Mouse (Mus musculus): Measurements from ENCODE around the gene Calb2. TPM values are rescaled to one million over a fixed set of nuclear protein-coding genes. Genes with fewer than 3 reads are reported as not detected.
A peak's percentile ranks its signal among the peaks of the same experiment; 100 is the strongest.

The Calb2 gene
- polyA plus RNA-seq (2015; fragmentation: Nextera tagmentation; extraction: Ambion mirVana), result 117 and 144 TPM in 2 replicates

DNA sequence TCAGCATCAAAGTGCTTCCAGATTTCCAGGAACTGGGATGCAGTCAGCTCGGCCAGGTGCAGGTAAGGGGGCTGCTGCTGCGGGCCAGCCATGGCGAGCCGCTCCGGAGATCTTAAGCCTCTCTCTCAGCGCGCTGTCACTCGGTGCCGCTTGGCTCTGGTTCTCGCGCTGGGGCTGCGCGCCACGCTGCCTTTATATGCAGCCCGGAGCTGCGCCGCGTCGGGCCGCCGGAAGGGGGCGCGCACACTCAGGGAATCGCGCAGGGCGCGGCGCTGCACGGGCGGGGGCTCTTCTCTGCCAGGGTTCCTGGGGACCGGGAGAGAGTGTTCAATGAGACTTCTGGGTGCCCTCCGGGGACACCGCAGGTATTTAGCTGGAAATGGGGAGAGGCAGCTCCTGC lies at the start of gene Calb2:
Calb2 (minus strand) TSS at position 165 of the 400 bp plus-strand sequence.
- Histone ChIP-seq H3K4me2 (ENCODE audit: low read length) (peak within 1 kb of the TSS; percentile 63), H3K4me3 (ENCODE audit: low read length) (peak within 1 kb of the TSS; percentile 34), H3K36me3 (ENCODE audit: control insufficient read depth, insufficient read depth, low read length) (no peaks in the 10 kb centered on the region), H3K27ac (ENCODE audit: low read depth, low read length) (no peak within 1 kb of the TSS), H3K9ac (ENCODE audit: low read depth, low read length) (peak within 1 kb of the TSS; percentile 56), H3K27me3 (replicated peaks; ENCODE audit: control insufficient read depth, insufficient read depth, low read length) (peaks cover 6% of the 10 kb centered on the region), H3K9me3 (ENCODE audit: control insufficient read depth, low read length) (no peaks in the 10 kb centered on the region), H3K4me1 (ENCODE audit: control insufficient read depth, insufficient read depth, low read depth, low read length) (peaks cover 5% of the 10 kb centered on the region)
- 1% methylated on average over 32 of the region's 33 CpGs for WGBS
- ATAC-seq, result peak; percentile 91

DNA sequence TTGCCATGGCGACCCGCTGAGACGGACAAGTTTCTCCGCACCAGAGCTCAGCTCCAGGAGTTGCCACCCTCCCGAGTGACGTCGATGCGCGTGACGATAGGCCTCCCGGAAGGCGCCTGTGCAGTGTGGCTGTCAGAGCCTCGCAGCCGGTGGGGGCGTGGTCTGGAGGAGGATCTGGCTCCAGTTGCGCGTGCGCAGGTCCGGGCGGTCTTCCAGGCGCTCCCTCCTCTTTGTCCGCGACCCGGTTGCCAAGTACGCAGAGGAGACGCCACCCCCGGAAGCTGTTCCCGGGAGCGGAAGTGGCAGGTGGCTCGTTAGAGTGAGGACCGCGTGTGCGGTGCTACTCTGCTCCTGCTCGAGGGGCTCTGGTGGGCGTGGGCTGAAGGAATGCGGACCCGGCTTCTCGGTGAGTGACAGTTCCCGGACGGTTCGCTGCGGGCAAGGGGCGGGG lies 49.7 kb upstream of the Calb2 start:
- Histone ChIP-seq H3K9ac (ENCODE audit: low read depth, low read length) (peak overlapping the region; percentile 63), H3K27me3 (replicated peaks; ENCODE audit: control insufficient read depth, insufficient read depth, low read length) (no peaks in the 10 kb centered on the region), H3K27ac (ENCODE audit: low read depth, low read length) (peak overlapping the region; percentile 74), H3K4me3 (ENCODE audit: low read length) (peak overlapping the region; percentile 54), H3K4me2 (ENCODE audit: low read length) (peak overlapping the region; percentile 70), H3K9me3 (ENCODE audit: control insufficient read depth, low read length) (no peaks in the 10 kb centered on the region), H3K36me3 (ENCODE audit: control insufficient read depth, insufficient read depth, low read length) (peaks cover 16% of the 10 kb centered on the region), H3K4me1 (ENCODE audit: control insufficient read depth, insufficient read depth, low read depth, low read length) (peaks cover 12% of the 10 kb centered on the region)
- 0% methylated on average over 41 of the region's 43 CpGs for WGBS
- peak; percentile 100 for ATAC-seq

DNA sequence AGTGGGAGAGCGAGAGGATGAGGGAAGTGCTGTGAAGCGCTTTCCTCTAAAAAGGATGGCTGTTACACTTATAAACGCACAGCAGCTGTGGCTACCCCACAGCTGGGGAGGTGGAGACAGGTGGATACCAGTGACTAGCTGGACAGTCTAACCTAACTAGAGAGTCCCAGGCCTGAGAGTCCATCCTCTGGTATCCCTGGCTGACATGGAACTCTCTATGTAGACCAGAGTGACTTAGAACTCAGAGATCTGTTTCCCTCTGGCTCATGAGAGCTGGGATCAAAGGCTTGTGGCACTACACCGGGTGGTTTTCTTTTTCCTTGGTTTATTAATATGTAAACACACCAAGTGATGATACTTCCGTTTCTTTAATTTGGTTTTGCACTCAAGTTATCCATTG lies 49.2 kb upstream of the Calb2 start:
- 34% methylated on average over 5 of the region's 5 CpGs for WGBS
- no peaks in the 10 kb centered on the region for H3K27me3 ChIP-seq (replicated peaks; ENCODE audit: control insufficient read depth, insufficient read depth, low read length)
- H3K4me3 ChIP-seq (ENCODE audit: low read length), result peak overlapping the region; percentile 54
- peaks cover 12% of the 10 kb centered on the region for H3K4me1 ChIP-seq (ENCODE audit: control insufficient read depth, insufficient read depth, low read depth, low read length)
- ATAC-seq, result peak; percentile 56
- H3K4me2 ChIP-seq (ENCODE audit: low read length), result peak overlapping the region; percentile 51
- no peaks in the 10 kb centered on the region for H3K9me3 ChIP-seq (ENCODE audit: control insufficient read depth, low read length)
- H3K27ac ChIP-seq (ENCODE audit: low read depth, low read length), result peak overlapping the region; percentile 74
- H3K9ac ChIP-seq (ENCODE audit: low read depth, low read length), result peak overlapping the region; percentile 28
- peaks cover 11% of the 10 kb centered on the region for H3K36me3 ChIP-seq (ENCODE audit: control insufficient read depth, insufficient read depth, low read length)

GRCm38 (mm10) chr8:110216253-110216652 lies 48.2 kb upstream of the Calb2 start:
- Histone ChIP-seq H3K36me3 (ENCODE audit: control insufficient read depth, insufficient read depth, low read length) (peaks cover 2% of the 10 kb centered on the region), H3K4me2 (ENCODE audit: low read length) (no peak overlapping the region), H3K9me3 (ENCODE audit: control insufficient read depth, low read length) (no peaks in the 10 kb centered on the region), H3K9ac (ENCODE audit: low read depth, low read length) (no peak overlapping the region), H3K27me3 (replicated peaks; ENCODE audit: control insufficient read depth, insufficient read depth, low read length) (no peaks in the 10 kb centered on the region), H3K4me3 (ENCODE audit: low read length) (no peak overlapping the region), H3K4me1 (ENCODE audit: control insufficient read depth, insufficient read depth, low read depth, low read length) (peaks cover 12% of the 10 kb centered on the region), H3K27ac (ENCODE audit: low read depth, low read length) (no peak overlapping the region)
- 84% methylated on average over 5 of the region's 5 CpGs for WGBS
- ATAC-seq, result no peak

- Histone ChIP-seq H3K27ac (ENCODE audit: low read depth, low read length) (no peak within 1 kb of the TSS), H3K4me2 (ENCODE audit: low read length) (no peak within 1 kb of the TSS), H3K4me3 (ENCODE audit: low read length) (no peak within 1 kb of the TSS), H3K4me1 (ENCODE audit: control insufficient read depth, insufficient read depth, low read depth, low read length) (peaks cover 12% of the 10 kb centered on the region), H3K27me3 (replicated peaks; ENCODE audit: control insufficient read depth, insufficient read depth, low read length) (no peaks in the 10 kb centered on the region), H3K9ac (ENCODE audit: low read depth, low read length) (no peak within 1 kb of the TSS), H3K36me3 (ENCODE audit: control insufficient read depth, insufficient read depth, low read length) (no peaks in the 10 kb centered on the region), H3K9me3 (ENCODE audit: control insufficient read depth, low read length) (no peaks in the 10 kb centered on the region)
- no peak for ATAC-seq
- WGBS, result 74% methylated on average over 7 of the region's 7 CpGs
Measured at GRCm38 (mm10) chr8:110215365-110215764, 47.4 kb upstream of the Calb2 start, which contains the start of gene Cmtr2. TSS of gene Cmtr2 (plus strand) at chr8:110215665.

DNA sequence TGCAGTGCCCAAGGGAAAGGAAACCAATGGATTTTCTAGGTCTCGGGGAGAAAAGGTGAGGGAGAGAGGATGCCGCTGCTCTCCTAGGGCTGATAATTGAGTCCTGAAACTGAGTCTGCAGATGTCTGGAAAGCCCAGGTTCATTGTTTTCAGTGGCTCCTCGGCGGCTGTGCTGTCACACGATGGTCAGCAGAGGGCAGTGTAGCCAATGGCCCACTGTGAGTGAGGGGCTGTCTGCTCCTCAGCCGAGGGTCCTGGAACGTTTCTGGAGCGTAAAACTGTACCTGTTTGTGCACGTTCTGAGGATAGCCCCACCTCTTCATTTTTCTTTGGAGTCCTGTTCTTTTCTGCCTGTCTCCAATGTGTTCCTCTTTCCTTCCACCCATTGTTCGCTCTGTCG lies 33.8 kb upstream of the Calb2 start:
- no peak overlapping the region for H3K9ac ChIP-seq (ENCODE audit: low read depth, low read length)
- H3K27ac ChIP-seq (ENCODE audit: low read depth, low read length), result no peak overlapping the region
- no peak overlapping the region for H3K4me3 ChIP-seq (ENCODE audit: low read length)
- no peak overlapping the region for H3K4me2 ChIP-seq (ENCODE audit: low read length)
- 30% methylated on average over 11 of the region's 11 CpGs for WGBS
- no peaks in the 10 kb centered on the region; the same call in 1 of the 2 replicates for H3K4me1 ChIP-seq (ENCODE audit: control insufficient read depth, insufficient read depth, low read depth, low read length)
- H3K27me3 ChIP-seq (replicated peaks; ENCODE audit: control insufficient read depth, insufficient read depth, low read length), result no peaks in the 10 kb centered on the region
- ATAC-seq, result no peak
- H3K9me3 ChIP-seq (ENCODE audit: control insufficient read depth, low read length), result no peaks in the 10 kb centered on the region
- H3K36me3 ChIP-seq (ENCODE audit: control insufficient read depth, insufficient read depth, low read length), result no peaks in the 10 kb centered on the region

GRCm38 (mm10) chr8:110196678-110197077 lies 28.7 kb upstream of the Calb2 start:
- H3K27ac ChIP-seq (ENCODE audit: low read depth, low read length), result no peak overlapping the region
- H3K4me3 ChIP-seq (ENCODE audit: low read length), result no peak overlapping the region
- H3K9me3 ChIP-seq (ENCODE audit: control insufficient read depth, low read length), result no peaks in the 10 kb centered on the region
- H3K9ac ChIP-seq (ENCODE audit: low read depth, low read length), result no peak overlapping the region
- H3K27me3 ChIP-seq (replicated peaks; ENCODE audit: control insufficient read depth, insufficient read depth, low read length), result no peaks in the 10 kb centered on the region
- no peaks in the 10 kb centered on the region for H3K36me3 ChIP-seq (ENCODE audit: control insufficient read depth, insufficient read depth, low read length)
- no peaks in the 10 kb centered on the region for H3K4me1 ChIP-seq (ENCODE audit: control insufficient read depth, insufficient read depth, low read depth, low read length)
- WGBS, result 4% methylated on average over 5 of the region's 5 CpGs
- ATAC-seq, result no peak
- H3K4me2 ChIP-seq (ENCODE audit: low read length), result no peak overlapping the region

GRCm38 (mm10) chr8:110188961-110189750 lies 21.1 kb upstream of the Calb2 start:
- H3K36me3 ChIP-seq (ENCODE audit: control insufficient read depth, insufficient read depth, low read length), result no peaks in the 10 kb centered on the region
- H3K4me2 ChIP-seq (ENCODE audit: low read length), result no peak overlapping the region
- H3K27ac ChIP-seq (ENCODE audit: low read depth, low read length), result peak overlapping the region; percentile 29; the same call in 1 of the 2 replicates
- H3K4me3 ChIP-seq (ENCODE audit: low read length), result no peak overlapping the region
- no peak overlapping the region for H3K9ac ChIP-seq (ENCODE audit: low read depth, low read length)
- no peaks in the 10 kb centered on the region for H3K27me3 ChIP-seq (replicated peaks; ENCODE audit: control insufficient read depth, insufficient read depth, low read length)
- 22% methylated on average over 8 of the region's 8 CpGs for WGBS
- no peaks in the 10 kb centered on the region for H3K9me3 ChIP-seq (ENCODE audit: control insufficient read depth, low read length)
- peaks cover 8% of the 10 kb centered on the region for H3K4me1 ChIP-seq (ENCODE audit: control insufficient read depth, insufficient read depth, low read depth, low read length)
- peak; percentile 72 for ATAC-seq

DNA sequence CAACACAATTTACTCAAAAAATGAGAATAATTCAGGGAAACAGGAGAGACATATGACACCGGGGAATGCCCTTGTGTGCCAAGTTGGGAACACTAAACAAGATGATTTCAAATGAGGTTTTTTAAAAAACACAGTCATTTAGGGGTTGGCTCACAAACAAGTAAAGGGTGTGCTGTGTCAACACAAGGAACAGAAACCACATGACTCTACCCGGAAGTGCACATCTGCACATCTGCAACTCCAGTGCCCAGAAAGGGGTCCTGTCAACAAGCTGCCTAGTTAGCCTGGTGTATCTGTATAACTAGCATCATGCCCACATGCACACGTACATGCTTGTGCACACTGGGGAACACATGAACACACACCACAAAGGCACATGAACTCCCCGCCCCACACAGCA lies 17.5 kb upstream of the Calb2 start:
- no peak overlapping the region for H3K4me3 ChIP-seq (ENCODE audit: low read length)
- WGBS, result 84% methylated on average over 4 of the region's 4 CpGs
- H3K4me2 ChIP-seq (ENCODE audit: low read length), result no peak overlapping the region
- H3K27me3 ChIP-seq (replicated peaks; ENCODE audit: control insufficient read depth, insufficient read depth, low read length), result no peaks in the 10 kb centered on the region
- no peaks in the 10 kb centered on the region for H3K36me3 ChIP-seq (ENCODE audit: control insufficient read depth, insufficient read depth, low read length)
- no peak for ATAC-seq
- no peak overlapping the region for H3K9ac ChIP-seq (ENCODE audit: low read depth, low read length)
- no peaks in the 10 kb centered on the region for H3K9me3 ChIP-seq (ENCODE audit: control insufficient read depth, low read length)
- peaks cover 16% of the 10 kb centered on the region for H3K4me1 ChIP-seq (ENCODE audit: control insufficient read depth, insufficient read depth, low read depth, low read length)
- no peak overlapping the region for H3K27ac ChIP-seq (ENCODE audit: low read depth, low read length)

Measured in hindbrain, embryonic 16.5 days (tissue).